Mouse (Mus musculus) embryo, embryonic 10 days (tissue): ENCODE measurements around the gene Spata2l.
"Not testable (repeated sequence)": the region's sequence is repeated elsewhere in the genome, so short reads cannot be mapped to it uniquely, and the experiment has no call there.

Source experiments
- DNase-seq: peaks from one replicate; pipeline ENCODE4 v3.0.0-alpha.2; 2015; ENCODE audit warnings: low spot score

Spata2l gene

DNA sequence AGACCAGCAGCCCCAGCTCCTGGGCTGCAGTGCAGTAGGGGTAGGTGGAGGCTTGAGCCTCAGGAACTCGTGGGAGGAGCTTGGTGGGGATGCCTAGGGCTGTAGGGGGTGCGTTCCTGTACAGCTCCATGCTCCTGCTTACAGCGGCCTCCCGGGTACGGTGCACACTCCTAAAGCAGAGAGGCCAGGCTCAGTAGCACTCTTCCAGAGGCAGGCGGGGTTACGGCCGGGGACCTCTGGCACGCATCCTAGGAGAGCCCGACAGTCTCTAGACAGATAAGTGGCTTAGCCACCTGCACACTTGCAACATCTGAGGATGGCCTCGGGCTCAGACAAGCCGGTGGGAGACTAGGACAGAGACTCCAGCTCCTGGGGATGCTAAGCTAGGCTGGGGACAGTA lies 9.5 kb upstream of the Spata2l start:
- DNase-seq = no peak

DNA sequence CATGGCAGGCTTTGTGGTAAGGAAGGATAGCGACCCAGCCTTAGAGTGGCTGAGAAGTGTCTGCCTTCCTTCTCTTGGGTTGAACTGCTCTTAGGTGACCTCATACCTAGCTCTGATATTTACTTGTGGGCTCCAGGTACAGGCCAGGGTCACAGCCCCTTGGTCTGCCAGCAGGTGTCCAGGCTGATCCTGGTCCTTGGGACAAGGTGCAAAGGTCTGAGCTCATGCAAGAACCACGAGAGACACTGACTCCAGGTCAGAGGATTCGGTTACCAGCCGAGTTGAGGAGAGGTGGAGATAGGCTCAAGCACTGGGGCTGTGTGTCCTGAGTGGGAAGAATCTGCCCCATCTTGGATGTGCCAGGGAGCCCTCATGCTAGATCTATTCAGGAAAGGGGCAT lies 8.3 kb upstream of the Spata2l start:
- no peak for DNase-seq

DNA sequence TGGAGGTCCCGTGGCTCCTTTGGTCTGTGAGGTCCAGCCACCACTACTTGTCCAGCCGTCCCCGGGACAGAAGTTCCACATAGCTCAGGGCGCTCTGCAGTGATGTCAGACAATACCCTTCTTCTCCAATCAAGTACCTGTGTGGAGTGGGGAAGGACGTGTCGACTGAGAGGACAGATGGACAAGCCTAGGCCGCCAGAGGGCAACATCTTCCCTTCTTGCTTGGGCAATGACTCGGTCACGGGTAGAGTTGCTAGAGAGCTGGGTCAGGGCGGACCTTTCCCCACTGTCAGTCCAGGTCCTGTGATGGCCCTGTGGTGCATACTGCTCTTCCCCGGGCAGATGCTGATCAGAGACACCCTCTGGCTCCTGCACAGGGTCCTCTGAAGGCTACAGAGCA lies 7.0 kb upstream of the Spata2l start:
- DNase-seq = no peak

DNA sequence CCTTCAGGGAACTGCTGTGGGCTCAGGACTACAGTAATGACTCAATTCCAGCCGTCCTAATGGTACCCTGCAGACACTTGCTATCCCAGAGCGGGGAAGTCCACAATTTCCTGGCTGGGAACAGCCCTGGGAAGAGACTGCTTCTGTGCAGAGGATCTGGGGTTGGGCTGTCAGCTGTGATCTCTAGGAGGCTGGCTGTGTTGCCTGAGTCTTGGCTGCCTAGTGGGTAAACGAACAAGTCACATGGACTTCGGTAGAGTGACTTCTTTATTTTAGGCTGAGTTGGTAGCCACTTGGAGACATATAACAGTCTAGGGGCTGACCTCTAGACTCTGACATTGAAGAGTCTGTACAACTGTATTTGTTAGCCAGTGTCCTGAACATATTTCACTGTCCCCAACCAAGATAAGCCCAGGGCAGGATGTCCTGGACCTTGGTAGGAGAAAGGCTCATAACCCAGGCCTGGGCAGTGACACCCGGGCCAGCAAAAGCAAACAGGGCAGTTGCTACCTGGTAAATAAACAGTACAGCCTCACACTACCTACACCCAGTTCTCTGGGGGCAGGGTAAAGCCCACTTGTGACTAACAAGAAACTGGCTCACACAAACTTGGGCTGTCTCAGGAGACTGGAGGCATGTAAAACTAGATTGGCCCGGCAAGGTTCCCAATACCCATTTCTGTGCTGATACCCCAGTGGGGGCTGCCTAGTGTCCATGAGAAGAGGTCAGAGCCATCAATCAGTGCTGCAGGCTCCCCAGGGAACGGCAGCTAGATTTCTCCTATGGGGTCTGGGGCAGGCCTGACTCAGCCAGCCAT lies 6.3 kb upstream of the Spata2l start:
- DNase-seq = no peak

DNA sequence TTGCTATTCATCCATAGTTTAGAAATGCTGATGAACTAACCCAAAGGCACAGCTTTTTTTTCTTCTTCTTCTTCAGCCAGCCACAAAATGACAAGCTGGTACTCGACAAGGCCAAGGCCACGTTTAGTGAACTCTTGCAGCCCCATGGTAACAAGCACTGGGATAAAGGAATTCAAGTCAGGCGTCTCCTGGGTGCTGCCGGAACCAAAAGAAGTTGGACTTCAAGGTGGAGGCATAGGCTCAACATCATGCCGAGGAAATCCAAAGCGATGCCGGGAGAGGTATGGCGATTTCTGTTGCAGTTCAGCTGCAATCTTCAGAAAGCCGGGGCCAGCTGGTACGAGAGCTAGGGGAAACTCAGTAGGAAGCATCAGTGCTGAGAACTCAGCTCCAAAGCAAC lies 3.4 kb upstream of the Spata2l start:
- DNase-seq = no peak

DNA sequence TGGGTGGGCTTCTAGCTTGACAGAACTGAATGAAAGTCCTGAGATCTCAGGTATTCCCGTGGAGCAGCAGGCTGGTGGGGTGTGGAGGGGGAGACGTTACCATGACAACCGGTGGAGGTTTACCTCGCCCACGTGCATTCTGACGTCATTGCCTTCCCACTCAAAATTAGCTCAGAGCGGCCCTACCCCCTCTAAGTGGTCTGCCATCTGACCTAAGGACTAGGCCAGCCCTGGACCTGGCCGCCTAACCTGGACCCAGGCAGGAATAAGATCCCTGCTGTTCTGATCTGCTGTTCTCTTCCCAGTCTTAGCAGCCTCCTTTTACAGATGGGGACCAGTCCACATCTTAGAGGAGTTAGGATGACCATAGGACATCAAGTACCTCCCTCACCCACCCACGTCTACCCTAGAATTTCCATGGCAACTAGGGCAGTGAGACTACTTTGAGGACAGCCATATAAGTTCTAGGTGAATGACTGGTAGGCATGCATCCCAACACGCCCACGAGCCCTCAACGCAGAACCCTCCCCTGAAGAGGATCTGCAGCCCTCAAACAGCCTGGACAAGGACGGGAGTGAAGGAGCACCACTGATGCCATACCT lies 1.0 kb downstream of the Spata2l start:
- DNase-seq = peak; percentile 11

DNA sequence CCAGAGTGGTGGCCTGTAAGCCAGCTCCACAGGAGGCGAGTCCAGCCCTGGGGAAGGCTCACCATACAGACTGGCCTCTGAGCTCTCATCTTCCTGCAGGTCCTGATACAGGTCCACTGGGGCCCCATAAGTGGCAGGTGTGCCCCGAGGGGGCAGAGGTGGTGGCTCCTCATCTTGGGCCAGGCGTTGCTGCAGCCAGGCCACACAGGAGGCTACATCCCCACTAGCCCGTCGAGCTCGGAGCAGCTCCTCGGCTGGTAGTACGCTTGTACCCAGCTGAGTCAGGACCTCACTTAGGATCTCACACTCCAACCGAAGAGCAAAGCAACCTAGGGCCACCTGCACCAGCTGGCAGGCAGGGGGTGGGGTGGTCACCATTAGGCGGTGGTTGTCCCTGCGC lies 2.3 kb downstream of the Spata2l start:
- DNase-seq = no peak

DNA sequence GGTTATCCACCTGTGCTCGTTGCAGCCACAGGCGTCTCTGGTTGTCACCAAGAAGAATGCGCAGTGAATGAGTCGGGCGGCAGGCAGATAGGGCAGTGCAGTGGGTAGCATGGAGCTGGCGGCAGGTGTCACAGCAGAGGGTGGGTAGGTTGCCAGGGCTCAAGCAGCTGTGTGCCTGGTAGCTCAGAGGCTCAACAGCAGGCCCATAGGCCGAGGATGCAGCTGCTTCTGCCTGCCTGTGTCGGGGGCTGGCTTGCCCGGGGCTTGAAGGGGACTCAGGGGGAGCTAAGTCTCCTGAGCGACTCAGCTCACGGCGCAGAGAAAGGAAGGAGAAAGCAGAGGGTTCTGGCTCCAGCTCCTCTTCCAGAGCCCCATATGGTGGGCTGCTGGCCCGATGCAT lies 2.7 kb downstream of the Spata2l start:
- DNase-seq = no peak

DNA sequence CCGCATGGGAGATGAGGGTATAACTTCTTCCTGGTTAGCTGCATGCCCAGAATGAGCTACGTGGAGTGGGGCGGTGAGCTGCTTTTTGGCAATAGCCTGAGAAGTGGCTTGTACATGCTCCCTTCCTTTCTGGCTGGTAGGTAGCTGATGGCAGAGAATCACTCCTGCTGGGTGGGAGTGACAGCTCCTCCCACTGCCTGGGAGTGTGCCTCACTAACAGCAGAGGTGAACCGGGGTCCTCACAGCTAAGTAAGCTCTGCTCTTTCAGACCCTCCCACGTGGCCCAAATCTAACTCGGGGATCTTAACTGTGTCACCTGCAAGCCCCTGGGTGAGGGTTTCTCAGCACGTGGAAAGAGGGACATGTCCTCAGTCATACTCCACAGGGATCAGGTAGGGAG lies 3.5 kb downstream of the Spata2l start:
- DNase-seq = no peak

DNA sequence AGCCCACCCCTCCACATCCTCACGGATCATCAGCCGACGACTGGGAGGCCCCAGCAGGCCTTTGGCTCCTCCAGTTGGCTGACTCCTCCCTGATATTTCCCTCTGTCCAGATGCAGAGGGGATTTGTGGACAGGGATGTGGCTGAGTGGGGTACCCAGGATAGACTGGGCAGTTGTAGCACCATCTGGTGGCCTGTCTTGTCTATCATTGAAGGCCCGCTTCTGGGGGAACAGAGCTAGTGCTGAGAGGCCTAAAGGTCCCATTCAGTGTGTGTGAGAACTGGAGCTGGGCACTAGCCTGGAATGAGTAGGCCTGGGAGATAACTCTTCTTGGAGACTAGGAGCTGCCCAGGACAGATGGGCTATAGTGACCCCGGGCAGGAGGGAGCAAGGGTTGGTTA lies 4.3 kb downstream of the Spata2l start:
- DNase-seq = peak; percentile 27

DNA sequence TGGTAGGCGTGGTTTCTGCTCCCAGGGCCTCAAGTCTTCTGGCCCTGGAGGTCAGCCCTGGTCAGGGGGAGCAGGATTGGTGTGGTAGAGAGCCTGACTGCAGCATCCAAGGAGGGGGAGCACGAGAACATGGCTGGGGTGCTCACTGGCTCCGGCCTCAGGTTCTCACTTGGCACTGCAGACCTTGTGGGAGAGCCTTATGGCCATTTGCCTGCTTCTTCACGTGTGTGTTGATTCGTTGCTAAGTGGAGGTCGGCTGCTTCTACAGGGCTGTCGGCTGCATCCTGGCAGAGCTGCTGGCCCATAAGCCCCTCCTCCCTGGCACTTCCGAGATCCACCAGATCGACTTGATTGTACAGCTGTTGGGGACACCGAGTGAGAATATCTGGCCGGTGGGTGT lies 5.7 kb downstream of the Spata2l start:
- not testable (repeated sequence) for DNase-seq

DNA sequence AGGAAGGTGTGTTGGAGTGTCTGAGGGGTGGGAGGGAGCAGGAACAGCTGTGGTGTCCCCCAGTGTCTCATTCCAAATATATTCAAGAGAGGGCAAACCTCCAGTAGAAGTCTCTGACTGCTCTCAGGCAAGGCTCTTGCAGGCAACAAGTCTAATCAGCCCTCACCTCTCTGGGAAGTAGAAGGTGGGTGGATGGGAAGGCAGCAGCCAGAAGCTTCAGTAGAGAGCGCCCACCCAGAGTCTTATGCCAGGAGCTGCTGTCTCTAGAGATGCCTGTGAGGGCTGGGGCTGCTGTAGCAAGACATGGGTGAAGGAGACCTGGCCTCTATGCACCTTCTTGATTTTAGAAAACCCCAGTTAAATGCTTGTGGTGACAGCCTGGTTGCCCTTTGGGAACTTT lies 7.6 kb downstream of the Spata2l start:
- no peak for DNase-seq

DNA sequence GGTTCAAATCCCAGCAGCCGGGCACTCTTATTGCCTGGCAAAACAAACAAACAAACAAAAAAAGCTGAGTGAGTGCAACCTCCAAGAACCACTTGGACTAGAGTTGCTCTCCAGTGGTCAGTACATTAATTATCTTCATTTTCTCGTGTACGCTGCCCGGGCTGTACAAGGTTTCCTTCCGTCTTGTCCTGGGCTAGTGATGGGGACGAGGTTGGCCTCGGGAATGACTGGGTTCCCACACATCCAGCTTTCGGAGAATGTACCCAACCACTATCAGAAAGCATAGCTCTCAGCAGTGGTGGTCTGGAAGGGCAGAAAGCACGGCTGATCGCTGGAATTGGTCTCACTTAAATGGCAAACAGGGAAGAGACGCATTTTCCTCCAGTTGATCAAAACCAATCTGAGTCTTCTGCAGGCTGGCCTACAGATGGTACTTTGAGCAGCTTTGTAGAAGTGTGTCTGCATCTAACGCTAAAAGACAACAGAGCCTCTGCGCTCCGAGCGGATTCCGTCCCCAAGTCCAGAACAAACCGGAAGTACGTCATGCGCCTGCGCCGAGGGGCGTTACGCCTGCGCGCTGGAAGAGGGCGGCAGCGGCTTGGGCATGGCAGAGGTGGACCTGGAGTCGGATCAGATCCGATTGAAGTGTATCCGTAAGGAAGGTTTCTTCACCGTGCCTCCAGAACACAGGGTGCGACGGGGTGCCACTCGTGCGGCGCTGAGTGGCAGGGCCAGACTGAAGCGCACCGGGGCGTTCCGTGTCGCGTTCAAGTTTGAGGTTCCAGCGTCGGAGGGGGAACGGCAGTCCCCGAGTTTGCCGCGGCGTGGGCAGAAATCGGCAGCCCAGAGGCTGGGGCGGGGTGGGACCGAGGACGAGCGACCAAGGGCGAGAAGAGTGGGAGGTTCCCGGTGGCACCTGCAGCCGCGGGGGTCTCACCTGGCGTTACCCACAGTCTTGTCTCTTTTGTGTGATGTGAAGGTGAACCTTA lies 11.5 kb downstream of the Spata2l start, which contains the start of gene Cdk10:
Cdk10 (plus strand) TSS at position 565 of the 989 bp plus-strand sequence.
- DNase-seq = peak; percentile 99

DNA sequence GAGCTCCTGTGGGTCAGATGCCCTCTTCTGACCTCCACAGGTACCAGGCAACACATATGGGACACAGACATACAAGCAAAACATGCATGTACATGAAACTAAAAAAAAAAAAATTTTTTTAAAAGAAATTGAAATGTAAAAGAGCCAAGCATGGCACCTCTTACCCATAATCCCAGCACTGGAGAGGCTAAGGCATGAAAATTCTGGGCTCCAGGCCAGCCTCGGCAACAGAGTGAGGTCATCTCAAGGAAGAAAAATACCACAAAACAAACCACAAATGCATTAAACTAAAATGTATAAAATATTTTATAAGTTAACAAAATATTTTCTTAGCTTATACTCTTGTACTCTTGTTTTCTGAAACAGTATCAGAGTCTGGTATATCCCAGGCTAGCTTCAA lies 15.1 kb downstream of the Spata2l start:
- no peak for DNase-seq

DNA sequence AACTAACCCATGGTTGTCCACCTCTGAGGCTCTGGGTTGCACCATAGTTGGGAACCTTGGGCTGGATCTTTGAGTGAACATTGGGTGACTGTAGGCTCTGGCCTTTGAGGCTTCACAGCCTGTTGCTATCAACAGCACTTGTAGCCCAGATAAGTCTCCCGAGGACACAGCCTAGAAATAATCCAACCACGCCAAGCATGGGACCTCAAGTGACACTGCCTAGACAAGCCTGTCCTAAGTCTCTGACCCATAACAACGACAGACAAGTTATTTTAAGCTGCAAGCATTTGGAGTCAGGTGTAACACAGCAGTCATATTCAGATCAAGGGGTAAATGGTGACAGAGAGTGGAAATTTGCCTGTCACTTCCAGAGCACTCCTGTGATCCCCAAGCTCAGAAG lies 20.6 kb downstream of the Spata2l start:
- DNase-seq = no peak

DNA sequence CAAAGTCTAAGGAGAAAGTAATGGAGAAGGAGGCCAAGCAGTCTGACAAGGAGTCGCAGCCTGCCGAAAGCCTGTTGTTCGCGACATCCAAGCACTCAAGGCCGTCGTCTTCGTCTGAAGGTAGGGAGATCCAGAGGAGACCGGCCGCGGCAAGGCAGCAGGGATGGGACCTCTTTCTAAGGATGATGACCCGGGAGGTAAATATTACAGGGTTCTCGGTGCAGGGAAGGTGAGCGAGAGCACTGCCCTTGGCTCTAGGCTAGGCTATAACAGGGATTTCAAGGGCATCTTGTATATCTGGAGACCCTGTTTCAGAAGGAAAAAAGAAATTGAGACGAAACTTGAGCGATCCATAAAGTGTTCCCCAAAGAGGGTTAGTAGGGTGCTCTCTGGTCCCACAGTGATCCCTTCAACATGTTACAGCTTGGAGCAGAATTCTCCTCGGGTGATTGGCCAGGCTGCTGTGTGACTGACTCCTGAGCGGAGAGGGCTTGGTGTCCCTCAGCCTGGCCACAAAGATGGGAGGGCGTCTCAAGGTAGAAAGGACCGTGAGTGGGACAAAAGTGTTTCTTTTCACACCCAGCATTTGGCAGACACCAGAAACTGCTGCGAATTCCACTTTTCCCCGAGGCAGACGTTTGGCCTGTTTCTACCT lies 22.8 kb downstream of the Spata2l start:
- DNase-seq = peak; percentile 10

DNA sequence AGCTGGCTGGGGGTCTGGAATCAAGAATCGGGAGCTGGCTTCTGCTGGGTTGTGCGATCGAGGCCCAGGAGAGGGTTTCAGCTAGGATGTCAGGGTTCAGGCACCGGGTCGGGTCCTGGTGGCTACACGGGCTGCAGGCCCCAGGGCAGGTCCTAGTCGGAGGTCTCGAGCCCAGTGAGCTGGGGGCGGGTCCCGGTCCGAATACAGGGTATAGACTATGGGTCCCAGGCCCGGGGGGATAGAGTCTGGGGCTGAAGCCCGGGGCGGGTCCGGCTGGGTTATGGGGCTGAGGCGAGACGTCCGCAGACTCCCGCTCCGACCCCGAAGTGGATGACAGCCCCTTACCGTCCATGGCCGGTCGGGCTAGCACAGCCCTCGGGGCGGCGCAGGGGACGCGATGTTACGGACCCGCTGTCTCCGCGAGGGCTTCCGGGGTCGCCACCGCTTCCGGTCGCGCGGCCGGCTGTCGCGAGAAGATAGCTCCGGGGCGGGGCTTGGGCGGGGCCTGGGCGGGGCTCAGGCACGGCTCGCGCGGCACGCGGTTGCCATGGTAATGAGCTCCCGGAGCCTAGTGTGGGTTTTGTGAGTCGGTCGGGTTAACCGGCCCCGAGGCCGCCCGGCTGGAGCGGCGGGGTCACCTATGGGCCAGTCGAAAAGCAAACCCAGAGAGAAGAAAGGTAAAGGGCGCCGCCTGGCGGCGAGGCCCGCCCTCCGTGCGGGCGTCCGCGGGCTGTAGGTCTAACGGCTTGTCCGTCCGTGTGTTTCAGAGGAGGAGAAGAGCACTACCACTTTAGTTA lies 23.5 kb downstream of the Spata2l start, which contains the start of the genes Chmp1a and Spata33:
Chmp1a (minus strand) TSS at position 443 of the 797 bp plus-strand sequence.
Spata33 (plus strand) TSS at position 512 of the 797 bp plus-strand sequence.
- DNase-seq = peak; percentile 95

DNA sequence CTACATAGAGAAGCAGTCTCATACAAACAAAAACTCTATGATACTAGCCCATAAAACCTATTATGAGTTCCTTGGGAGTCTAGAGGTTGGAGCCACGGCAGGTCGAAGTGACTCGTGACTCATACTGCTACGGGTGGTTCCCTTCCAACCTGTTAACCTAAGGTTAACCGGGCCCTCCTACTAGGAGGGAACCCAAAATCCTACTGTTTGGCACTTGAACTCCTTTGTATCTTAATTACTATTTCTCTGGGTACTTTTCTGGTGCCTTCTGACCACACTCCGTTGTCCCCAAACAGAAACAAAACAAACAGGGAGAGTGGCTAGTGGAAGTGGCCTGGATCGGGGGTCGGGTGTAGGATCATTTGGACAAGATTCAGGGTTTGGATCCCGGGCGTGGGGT lies 24.2 kb downstream of the Spata2l start:
- DNase-seq = no peak

DNA sequence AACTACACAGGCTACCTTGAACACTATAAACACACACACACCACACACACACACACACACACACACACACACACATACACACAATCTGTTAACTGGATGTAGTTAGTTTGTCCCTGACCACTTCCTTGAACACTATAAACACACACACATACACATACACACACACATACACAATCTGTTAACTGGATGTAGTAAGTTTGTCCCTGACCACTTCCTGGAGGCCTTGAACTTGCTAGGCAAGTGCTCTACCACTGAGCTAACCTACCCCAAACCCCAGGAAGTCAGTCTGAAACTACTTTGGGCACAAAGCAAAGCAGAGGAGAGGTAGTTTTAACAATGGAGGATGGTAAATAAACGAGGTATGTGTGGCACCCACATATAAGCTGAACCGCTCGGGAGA lies 32.5 kb downstream of the Spata2l start:
- DNase-seq = no peak

DNA sequence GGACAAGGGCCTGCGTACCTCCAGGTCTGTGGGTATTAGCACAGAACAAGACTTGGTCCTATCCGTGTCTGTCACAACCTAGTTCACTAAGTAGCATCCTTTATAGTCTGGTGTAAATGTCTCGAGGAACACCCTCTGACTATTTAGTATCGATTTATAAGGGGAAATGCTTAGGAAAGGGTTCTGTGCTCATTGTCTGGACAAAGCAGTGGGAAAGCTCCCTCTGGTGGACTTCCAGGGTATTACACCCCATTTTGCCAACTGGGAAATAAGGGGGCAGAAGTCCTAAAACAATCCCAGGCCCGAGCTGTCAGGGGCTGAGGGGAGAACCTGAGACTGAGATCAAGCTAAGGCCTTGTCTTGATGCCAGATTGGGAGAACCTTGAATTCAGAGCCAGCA lies 33.7 kb downstream of the Spata2l start:
- DNase-seq = peak; percentile 77

DNA sequence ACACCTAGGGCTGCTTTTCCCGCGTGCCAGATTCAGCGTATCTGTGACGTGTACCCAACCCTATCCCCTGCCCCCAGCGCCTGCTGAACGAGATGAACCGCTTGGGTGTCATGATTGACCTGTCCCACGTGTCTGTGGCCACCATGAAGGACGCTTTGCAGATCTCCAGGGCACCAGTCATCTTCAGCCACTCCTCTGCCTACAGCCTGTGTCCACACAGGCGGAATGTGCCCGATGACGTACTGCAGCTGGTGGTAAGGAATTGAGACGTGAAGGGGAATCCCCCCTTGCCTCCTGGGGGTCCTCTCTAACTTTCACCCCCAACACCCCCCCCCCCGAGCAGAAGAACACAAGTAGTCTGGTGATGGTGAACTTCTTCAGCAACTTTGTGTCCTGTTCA lies 36.2 kb downstream of the Spata2l start:
- DNase-seq = no peak
